Mouse (Mus musculus) hindbrain, embryonic 12.5 days (tissue): Measurements from ENCODE around the gene 2610507B11Rik. TPM values are rescaled to one million over a fixed set of nuclear protein-coding genes. Genes with fewer than 3 reads are reported as not detected.

Experiments used
- ATAC-seq: fragments of 200-750 bp; cut with Nextera tagmentation; 2 replicates; pipeline ENCODE4 v1.8.0; 2017; ENCODE audit warnings: moderate TSS enrichment; ENCODE audit not compliant: low FRiP score
- H3K27ac ChIP-seq: fragments of 300-500 bp; sonication (generic); 2 replicates; pipeline ENCODE4 v1.5.1; 2016; ENCODE audit warnings: mild to moderate bottlenecking
- H3K27me3 ChIP-seq: fragments of 300-500 bp; sonication (generic); 2 replicates; pipeline ENCODE4 v1.6.1; 2016; ENCODE audit warnings: mild to moderate bottlenecking
- H3K36me3 ChIP-seq: fragments of 300-500 bp; sonication (generic); 2 replicates; pipeline ENCODE4 v1.6.1; 2016; ENCODE audit warnings: mild to moderate bottlenecking
- H3K4me1 ChIP-seq: fragments of 300-500 bp; sonication (generic); 2 replicates; pipeline ENCODE4 v1.6.1; 2016
- H3K4me2 ChIP-seq: fragments of 300-500 bp; sonication (generic); replicated peaks from 2 replicates; pipeline ENCODE4 v1.6.1; 2016; ENCODE audit warnings: mild to moderate bottlenecking
- H3K4me3 ChIP-seq: fragments of 300-500 bp; sonication (generic); 2 replicates; pipeline ENCODE4 v1.5.1; 2016; ENCODE audit warnings: mild to moderate bottlenecking
- H3K9ac ChIP-seq: fragments of 300-500 bp; sonication (generic); 2 replicates; pipeline ENCODE4 v1.6.1; 2016; ENCODE audit warnings: mild to moderate bottlenecking, moderate library complexity
- H3K9me3 ChIP-seq: fragments of 300-500 bp; sonication (generic); replicated peaks from 2 replicates; pipeline ENCODE4 v1.6.1; 2016; ENCODE audit warnings: mild to moderate bottlenecking
- WGBS: fragments of 180-500 bp; shearing (Covaris S2); methylation state at CpG from one replicate; pipeline ENCODE4 v1.1.7; 2016; 5-methylcytosine and 5-hydroxymethylcytosine counted together
- polyA plus RNA-seq: library from polyadenylated mRNA; unstranded; fragments of >200 nt; fragmentation: Nextera tagmentation; extraction: Ambion mirVana; gene quantifications from 2 replicates; pipeline ENCODE4 v1.2.1, GENCODE M21; 2016

2610507B11Rik gene
- polyA plus RNA-seq, 1 experiment from 2014 or later, result 80.4 TPM

- peaks cover 15% of the 10 kb centered on the region for H3K36me3 ChIP-seq
- ATAC-seq, result peak; percentile 68
- H3K4me3 ChIP-seq, result peak overlapping the region; percentile 92
- H3K4me2 ChIP-seq, result peak overlapping the region; percentile 95
- no peaks in the 10 kb centered on the region for H3K27me3 ChIP-seq
- peaks cover 11% of the 10 kb centered on the region for H3K4me1 ChIP-seq
- peak overlapping the region; percentile 84 for H3K9ac ChIP-seq
- H3K27ac ChIP-seq, result 0 out of 2 replicates have a peak overlapping the region, but pooled peaks have one; percentile 17
- no peaks in the 10 kb centered on the region for H3K9me3 ChIP-seq
- under 1% methylated on average over 40 of the region's 41 CpGs for WGBS
Observed at GRCm38 (mm10) chr11:78328512-78329056, 67.0 kb downstream of the 2610507B11Rik start.

GRCm38 (mm10) chr11:78332676-78333075 is 71.1 kb downstream of the 2610507B11Rik start:
- no peak overlapping the region for H3K4me3 ChIP-seq
- no peaks in the 10 kb centered on the region for H3K9me3 ChIP-seq
- peaks cover 11% of the 10 kb centered on the region for H3K4me1 ChIP-seq
- no peak for ATAC-seq
- no peaks in the 10 kb centered on the region for H3K27me3 ChIP-seq
- 96% methylated on average over 12 of the region's 12 CpGs for WGBS
- H3K9ac ChIP-seq, result no peak overlapping the region
- no peak overlapping the region for H3K4me2 ChIP-seq
- H3K36me3 ChIP-seq, result peaks cover 42% of the 10 kb centered on the region
- no peak overlapping the region for H3K27ac ChIP-seq

- Histone ChIP-seq H3K27me3 (no peaks in the 10 kb centered on the region), H3K4me2 (no peak overlapping the region), H3K27ac (no peak overlapping the region), H3K4me3 (no peak overlapping the region), H3K4me1 (peaks cover 8% of the 10 kb centered on the region), H3K9me3 (no peaks in the 10 kb centered on the region), H3K36me3 (peaks cover 53% of the 10 kb centered on the region), H3K9ac (no peak overlapping the region)
- no peak for ATAC-seq
- WGBS, result 89% methylated on average over 5 of the region's 5 CpGs
Observed at GRCm38 (mm10) chr11:78333992-78334391, 72.4 kb downstream of the 2610507B11Rik start.

- no peak overlapping the region for H3K27ac ChIP-seq
- H3K4me1 ChIP-seq, result no peaks in the 10 kb centered on the region
- no peak overlapping the region for H3K9ac ChIP-seq
- peaks cover 76% of the 10 kb centered on the region for H3K36me3 ChIP-seq
- no peak overlapping the region for H3K4me2 ChIP-seq
- no peaks in the 10 kb centered on the region for H3K9me3 ChIP-seq
- WGBS, result 96% methylated on average over 8 of the region's 8 CpGs
- no peak overlapping the region for H3K4me3 ChIP-seq
- no peaks in the 10 kb centered on the region for H3K27me3 ChIP-seq
- no peak for ATAC-seq
Observed at GRCm38 (mm10) chr11:78337040-78337439, 75.5 kb downstream of the 2610507B11Rik start.

Other genes starting within 250 kb of the 2610507B11Rik start
- gene Dhrs13, start 229.5 kb upstream of the 2610507B11Rik start, polyA plus RNA-seq, result 24.2 and 24.8 TPM in 2 replicates
- 65.2 and 73.2 TPM in 2 replicates for gene Flot2, start 223.8 kb upstream of the 2610507B11Rik start, polyA plus RNA-seq
- 31.5 and 31.8 TPM in 2 replicates for gene Eral1, start 181.4 kb upstream of the 2610507B11Rik start, polyA plus RNA-seq
- gene Fam222b, start 167.1 kb upstream of the 2610507B11Rik start, polyA plus RNA-seq, result 24.3 and 28.0 TPM in 2 replicates
- gene Traf4, start 96.2 kb upstream of the 2610507B11Rik start, polyA plus RNA-seq, result 149 and 152 TPM in 2 replicates
- 10.7 and 12.9 TPM in 2 replicates for gene Nek8, start 85.1 kb upstream of the 2610507B11Rik start, polyA plus RNA-seq
- gene Tlcd1, start 85.0 kb upstream of the 2610507B11Rik start, polyA plus RNA-seq, result 9.4 and 10.2 TPM in 2 replicates
- 894 and 983 TPM in 2 replicates for gene Rpl23a, start 78.2 kb upstream of the 2610507B11Rik start, polyA plus RNA-seq
- gene Rab34, start 73.3 kb upstream of the 2610507B11Rik start, polyA plus RNA-seq, result 75.2 and 81.0 TPM in 2 replicates
- gene Proca1, start 68.4 kb upstream of the 2610507B11Rik start, polyA plus RNA-seq, result 2.8 and 3.0 TPM in 2 replicates
- gene Sdf2, start 16.0 kb upstream of the 2610507B11Rik start, polyA plus RNA-seq, result 55.2 and 58.0 TPM in 2 replicates
- 39.9 and 44.1 TPM in 2 replicates for gene Supt6, start 15.8 kb upstream of the 2610507B11Rik start, polyA plus RNA-seq
- gene BC030499, start 29.1 kb downstream of the 2610507B11Rik start, polyA plus RNA-seq, result 0.34 and 0.51 TPM in 2 replicates
- gene Spag5, start 39.8 kb downstream of the 2610507B11Rik start, polyA plus RNA-seq, result 29.4 and 35.9 TPM in 2 replicates
- gene Aldoc, start 61.2 kb downstream of the 2610507B11Rik start, polyA plus RNA-seq, result 16.8 and 20.1 TPM in 2 replicates
- gene Pigs, start 66.7 kb downstream of the 2610507B11Rik start, polyA plus RNA-seq, result 76.9 and 77.1 TPM in 2 replicates
- gene Unc119, start 81.7 kb downstream of the 2610507B11Rik start, polyA plus RNA-seq, result 86.0 and 92.7 TPM in 2 replicates
- not detected in 2 replicates for gene Foxn1, start 124.8 kb downstream of the 2610507B11Rik start, polyA plus RNA-seq
- gene Slc13a2, start 160.5 kb downstream of the 2610507B11Rik start, polyA plus RNA-seq, result not detected in 2 replicates
- 17.5 and 17.9 TPM in 2 replicates for gene Slc46a1, start 203.9 kb downstream of the 2610507B11Rik start, polyA plus RNA-seq
- gene Sarm1, start 236.0 kb downstream of the 2610507B11Rik start, polyA plus RNA-seq, result 33.7 and 35.7 TPM in 2 replicates
- gene Vtn, start 237.3 kb downstream of the 2610507B11Rik start, polyA plus RNA-seq, result 118 and 156 TPM in 2 replicates
- gene Sebox, start 241.7 kb downstream of the 2610507B11Rik start, polyA plus RNA-seq, result not detected in 2 replicates